Mouse (Mus musculus) forebrain, embryonic 15.5 days (tissue): ENCODE measurements around the gene Ranbp9. TPM values are rescaled to one million over a fixed set of nuclear protein-coding genes. Genes with fewer than 3 reads are reported as not detected.
A peak's percentile ranks its signal among the peaks of the same experiment; 100 is the strongest.

Source experiments
- ATAC-seq: fragments of 200-750 bp; cut with Nextera tagmentation; replicated peaks from 2 replicates; pipeline ENCODE4 v1.8.0; 2017; ENCODE audit warnings: mild to moderate bottlenecking, moderate TSS enrichment, moderate library complexity
- H3K27ac ChIP-seq: fragments of 300-500 bp; sonication (generic); replicated peaks from 2 replicates; pipeline ENCODE4 v1.5.1; 2015; ENCODE audit warnings: mild to moderate bottlenecking, inconsistent platforms
- H3K27me3 ChIP-seq: fragments of 300-500 bp; sonication (generic); 2 replicates; pipeline ENCODE4 v1.6.1; 2015; ENCODE audit warnings: inconsistent platforms
- H3K36me3 ChIP-seq: fragments of 300-500 bp; sonication (generic); 2 replicates; pipeline ENCODE4 v1.6.1; 2015; ENCODE audit warnings: mild to moderate bottlenecking, inconsistent platforms
- H3K4me1 ChIP-seq: fragments of 300-500 bp; sonication (generic); 2 replicates; pipeline ENCODE4 v1.6.1; 2015; ENCODE audit warnings: inconsistent platforms
- H3K4me2 ChIP-seq: fragments of 300-500 bp; sonication (generic); replicated peaks from 2 replicates; pipeline ENCODE4 v1.6.1; 2015; ENCODE audit warnings: mild to moderate bottlenecking, inconsistent platforms
- H3K4me3 ChIP-seq: fragments of 300-500 bp; sonication (generic); 2 replicates; pipeline ENCODE4 v1.5.1; 2015; ENCODE audit warnings: mild to moderate bottlenecking, inconsistent platforms
- H3K9ac ChIP-seq: fragments of 300-500 bp; sonication (generic); replicated peaks from 2 replicates; pipeline ENCODE4 v1.6.1; 2015; ENCODE audit warnings: mild to moderate bottlenecking, inconsistent platforms
- H3K9me3 ChIP-seq: fragments of 300-500 bp; sonication (generic); 2 replicates; pipeline ENCODE4 v1.6.1; 2016; ENCODE audit warnings: inconsistent platforms
- WGBS: fragments of 180-500 bp; shearing (Covaris S2); methylation state at CpG from one replicate; pipeline ENCODE4 v1.1.7; 2015; ENCODE audit warnings: mixed read lengths; 5-methylcytosine and 5-hydroxymethylcytosine counted together
- polyA plus RNA-seq: library from polyadenylated mRNA; unstranded; fragments of >200 nt; fragmentation: Nextera tagmentation; extraction: Ambion mirVana; gene quantifications from 2 replicates; pipeline ENCODE4 v1.2.1, GENCODE M21; 2015

The Ranbp9 gene
- 13.1 and 13.2 TPM in 2 replicates for polyA plus RNA-seq

GRCm38 (mm10) chr13:43480957-43481858 is at the start of gene Ranbp9:
Ranbp9 (minus strand) TSS chr13:43481282.
- peak; percentile 91 for ATAC-seq

GRCm38 (mm10) chr13:43530129-43530831 is 49.2 kb upstream of the Ranbp9 start:
- 35% methylated on average over 14 of the region's 14 CpGs for WGBS
- Histone ChIP-seq H3K27me3 (no peaks in the 10 kb centered on the region), H3K9ac (no peak overlapping the region), H3K4me3 (no peak overlapping the region), H3K4me2 (0 out of 2 replicates have a peak overlapping the region, but pooled peaks have one; percentile 24), H3K27ac (peak overlapping the region; percentile 85), H3K36me3 (no peaks in the 10 kb centered on the region), H3K9me3 (no peaks in the 10 kb centered on the region), H3K4me1 (peaks cover 36% of the 10 kb centered on the region)
- no peak for ATAC-seq

More at GRCm38 (mm10) chr13:43480957-43481858, at the start of gene Ranbp9:
- Histone ChIP-seq H3K9me3 (no peaks in the 10 kb centered on the region), H3K9ac (peak within 1 kb of the TSS; percentile 98), H3K4me2 (peak within 1 kb of the TSS; percentile 60), H3K36me3 (no peaks in the 10 kb centered on the region), H3K4me1 (peaks cover 25% of the 10 kb centered on the region), H3K27me3 (no peaks in the 10 kb centered on the region), H3K27ac (peak within 1 kb of the TSS; percentile 99), H3K4me3 (peak within 1 kb of the TSS; percentile 96)
- WGBS: under 1% methylated on average over 91 of the region's 132 CpGs

GRCm38 (mm10) chr13:43526289-43526688 is 45.2 kb upstream of the Ranbp9 start:
- no peak for ATAC-seq
- H3K4me3 ChIP-seq: no peak overlapping the region
- no peak overlapping the region for H3K9ac ChIP-seq
- WGBS: 88% methylated on average over 5 of the region's 5 CpGs
- H3K9me3 ChIP-seq: no peaks in the 10 kb centered on the region
- no peaks in the 10 kb centered on the region for H3K36me3 ChIP-seq
- no peak overlapping the region for H3K27ac ChIP-seq
- H3K4me2 ChIP-seq: no peak overlapping the region
- H3K4me1 ChIP-seq: peaks cover 38% of the 10 kb centered on the region
- no peaks in the 10 kb centered on the region for H3K27me3 ChIP-seq

- H3K4me2 ChIP-seq: no peak overlapping the region
- H3K4me1 ChIP-seq: peaks cover 31% of the 10 kb centered on the region
- no peak overlapping the region for H3K9ac ChIP-seq
- peak overlapping the region; percentile 68 for H3K27ac ChIP-seq
- 29% methylated on average over 16 of the region's 16 CpGs for WGBS
- ATAC-seq: peak; percentile 36; the same call in 1 of the 2 replicates
- no peak overlapping the region for H3K4me3 ChIP-seq
- no peaks in the 10 kb centered on the region for H3K36me3 ChIP-seq
- H3K27me3 ChIP-seq: no peaks in the 10 kb centered on the region
- H3K9me3 ChIP-seq: no peaks in the 10 kb centered on the region
These were observed 44.5 kb upstream of the Ranbp9 start for GRCm38 (mm10) chr13:43525363-43526134.

GRCm38 (mm10) chr13:43524491-43525362 is 43.6 kb upstream of the Ranbp9 start:
- Histone ChIP-seq H3K36me3 (no peaks in the 10 kb centered on the region), H3K4me3 (no peak overlapping the region), H3K9ac (no peak overlapping the region), H3K4me1 (peaks cover 24% of the 10 kb centered on the region), H3K4me2 (no peak overlapping the region), H3K27ac (peak overlapping the region; percentile 68), H3K27me3 (no peaks in the 10 kb centered on the region), H3K9me3 (no peaks in the 10 kb centered on the region)
- ATAC-seq: peak; percentile 72
- 38% methylated on average over 16 of the region's 16 CpGs for WGBS

- no peaks in the 10 kb centered on the region for H3K9me3 ChIP-seq
- no peak overlapping the region for H3K27ac ChIP-seq
- no peaks in the 10 kb centered on the region for H3K36me3 ChIP-seq
- H3K4me3 ChIP-seq: no peak overlapping the region
- no peak for ATAC-seq
- H3K4me2 ChIP-seq: no peak overlapping the region
- H3K9ac ChIP-seq: no peak overlapping the region
- WGBS: 29% methylated on average over 7 of the region's 7 CpGs
- no peaks in the 10 kb centered on the region for H3K27me3 ChIP-seq
- H3K4me1 ChIP-seq: peaks cover 24% of the 10 kb centered on the region
These were observed 42.9 kb upstream of the Ranbp9 start for GRCm38 (mm10) chr13:43523906-43524480.

GRCm38 (mm10) chr13:43521940-43522339 is 40.9 kb upstream of the Ranbp9 start:
- ATAC-seq: no peak
- Histone ChIP-seq H3K27me3 (no peaks in the 10 kb centered on the region), H3K27ac (no peak overlapping the region), H3K9ac (no peak overlapping the region), H3K36me3 (no peaks in the 10 kb centered on the region), H3K9me3 (no peaks in the 10 kb centered on the region), H3K4me3 (no peak overlapping the region), H3K4me2 (no peak overlapping the region), H3K4me1 (peaks cover 24% of the 10 kb centered on the region)
- 93% methylated on average over 5 of the region's 5 CpGs for WGBS

- 75% methylated on average over 6 of the region's 6 CpGs for WGBS
- Histone ChIP-seq H3K4me2 (no peak overlapping the region), H3K4me1 (peaks cover 6% of the 10 kb centered on the region), H3K9ac (no peak overlapping the region), H3K4me3 (no peak overlapping the region), H3K27ac (no peak overlapping the region), H3K36me3 (no peaks in the 10 kb centered on the region), H3K27me3 (no peaks in the 10 kb centered on the region), H3K9me3 (no peaks in the 10 kb centered on the region)
- no peak for ATAC-seq
These were observed 38.2 kb upstream of the Ranbp9 start for GRCm38 (mm10) chr13:43519251-43519650.

- no peak for ATAC-seq
- Histone ChIP-seq H3K4me2 (no peak overlapping the region), H3K4me3 (no peak overlapping the region)
These were observed 36.3 kb upstream of the Ranbp9 start for GRCm38 (mm10) chr13:43517371-43517770.

GRCm38 (mm10) chr13:43516931-43517330 is 35.8 kb upstream of the Ranbp9 start:
- Histone ChIP-seq H3K27ac (no peak overlapping the region), H3K9ac (no peak overlapping the region), H3K4me3 (no peak overlapping the region), H3K27me3 (no peaks in the 10 kb centered on the region), H3K9me3 (no peaks in the 10 kb centered on the region), H3K4me2 (no peak overlapping the region), H3K4me1 (no peaks in the 10 kb centered on the region), H3K36me3 (no peaks in the 10 kb centered on the region)
- ATAC-seq: no peak
- WGBS: 49% methylated on average over 6 of the region's 6 CpGs

More at GRCm38 (mm10) chr13:43517371-43517770, 36.3 kb upstream of the Ranbp9 start:
- H3K4me1 ChIP-seq: no peaks in the 10 kb centered on the region
- no peak overlapping the region for H3K27ac ChIP-seq
- H3K9me3 ChIP-seq: no peaks in the 10 kb centered on the region
- H3K27me3 ChIP-seq: no peaks in the 10 kb centered on the region
- H3K36me3 ChIP-seq: no peaks in the 10 kb centered on the region
- 54% methylated on average over 8 of the region's 8 CpGs for WGBS
- H3K9ac ChIP-seq: no peak overlapping the region

GRCm38 (mm10) chr13:43516119-43516518 is 35.0 kb upstream of the Ranbp9 start:
- no peak overlapping the region for H3K27ac ChIP-seq
- H3K9me3 ChIP-seq: no peaks in the 10 kb centered on the region
- 88% methylated on average over 5 of the region's 5 CpGs for WGBS
- no peaks in the 10 kb centered on the region for H3K4me1 ChIP-seq
- no peak overlapping the region for H3K9ac ChIP-seq
- no peak for ATAC-seq
- no peak overlapping the region for H3K4me2 ChIP-seq
- no peak overlapping the region for H3K4me3 ChIP-seq
- no peaks in the 10 kb centered on the region for H3K27me3 ChIP-seq
- no peaks in the 10 kb centered on the region for H3K36me3 ChIP-seq
